Mouse (Mus musculus): Measurements from ENCODE around the gene Clcn2.
A peak's percentile ranks its signal among the peaks of the same experiment; 100 is the strongest.

The Clcn2 gene

GRCm38 (mm10) chr16:20721808-20722207 is 4.3 kb upstream of the Clcn2 start:
- no peak for DNase-seq

DNA sequence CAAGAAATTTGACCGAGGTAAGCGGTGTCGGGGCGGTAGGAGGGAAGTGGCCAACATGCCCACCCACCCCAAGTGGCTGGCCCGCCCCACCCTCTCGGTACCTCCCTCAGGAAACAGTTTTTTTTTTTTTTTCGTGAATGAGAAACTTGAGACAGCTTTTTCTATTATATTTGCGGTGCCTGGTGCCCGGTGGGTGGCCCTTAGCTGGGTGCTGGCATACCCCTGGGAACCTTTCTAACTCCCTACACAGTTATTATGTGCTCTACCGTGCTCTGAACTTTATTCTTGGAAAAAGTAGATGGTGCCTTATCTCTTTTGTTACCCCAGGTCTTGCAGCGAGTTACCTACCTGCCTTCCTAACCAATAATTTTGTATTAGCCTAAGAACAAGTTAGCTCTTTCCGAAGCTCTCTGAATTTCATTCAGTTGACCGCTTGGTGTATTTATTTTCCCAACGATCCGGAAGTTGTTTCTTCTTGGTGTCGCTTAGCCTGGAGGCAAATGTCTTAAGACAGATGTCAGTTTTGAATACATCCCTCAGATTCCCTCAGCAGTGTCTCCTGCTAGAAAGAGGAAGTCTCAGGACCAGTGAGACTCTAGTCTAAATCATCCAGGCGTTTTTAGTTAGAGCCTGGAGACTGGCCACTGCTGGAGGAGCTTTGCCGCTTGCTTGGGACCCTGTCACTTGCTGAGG is 578 bp upstream of the Clcn2 start:
- no peak for DNase-seq

DNA sequence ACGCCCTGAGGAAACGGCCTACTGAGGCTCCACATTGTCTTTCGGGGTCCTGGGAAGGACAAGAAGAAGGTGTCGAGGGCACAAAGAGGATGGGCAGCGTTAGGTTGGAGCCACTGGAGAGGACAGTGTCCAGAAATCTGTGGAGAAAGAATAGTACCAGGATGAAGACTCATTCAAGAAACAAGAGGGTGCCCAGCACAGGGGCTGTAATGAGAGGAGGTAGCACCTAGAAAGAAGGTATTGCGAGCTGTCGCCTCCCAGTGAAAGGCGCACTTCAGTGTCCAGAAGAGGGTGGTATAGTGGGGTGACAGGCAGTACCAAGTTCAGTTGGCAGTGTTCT is 735 bp downstream of the Clcn2 start:
- no peak for DNase-seq

DNA sequence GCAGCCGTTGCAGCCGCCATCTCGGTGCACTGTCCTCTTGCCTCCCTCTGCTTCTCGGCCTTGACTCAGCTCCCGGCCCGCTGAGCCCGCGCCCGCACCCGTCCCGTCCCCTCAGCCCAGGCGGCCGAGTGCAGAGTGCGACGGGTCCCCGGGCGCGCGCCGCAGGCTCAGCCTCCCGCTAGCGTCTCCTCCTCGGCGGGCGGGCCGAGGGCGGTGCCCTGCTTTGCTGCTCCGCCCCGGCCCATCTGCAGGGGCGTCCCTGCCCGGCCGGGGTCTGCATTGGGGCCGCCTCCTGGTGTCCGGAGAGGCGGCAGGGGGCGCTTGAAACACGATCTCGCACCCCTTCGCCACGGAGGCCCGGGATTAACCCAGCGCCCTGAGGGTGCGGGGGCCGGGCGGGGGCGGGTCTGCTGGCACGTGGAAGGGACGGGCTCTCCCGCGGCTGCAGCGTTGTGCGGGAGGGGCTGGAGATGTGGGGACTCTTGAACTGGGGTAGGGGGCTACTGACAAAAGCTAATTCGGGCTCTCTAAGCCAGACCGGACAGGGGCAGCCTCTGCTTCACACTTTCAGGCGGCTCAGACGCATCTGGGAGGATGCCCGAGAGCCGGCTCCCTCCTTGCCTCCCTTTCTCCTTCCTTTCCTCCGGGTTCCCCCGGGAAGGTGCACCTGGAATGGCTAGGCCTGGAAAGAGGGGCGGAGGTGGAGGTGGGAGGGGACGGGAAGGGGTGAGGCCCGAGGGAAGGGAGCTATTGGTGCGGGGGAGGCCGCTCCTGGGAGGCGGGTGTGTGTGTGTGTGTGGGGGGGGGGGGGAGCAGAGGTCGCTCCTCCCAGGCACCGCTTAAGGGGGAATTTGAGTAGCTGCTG is 1.3 kb downstream of the Clcn2 start:
- peak; percentile 91 for DNase-seq

DNA sequence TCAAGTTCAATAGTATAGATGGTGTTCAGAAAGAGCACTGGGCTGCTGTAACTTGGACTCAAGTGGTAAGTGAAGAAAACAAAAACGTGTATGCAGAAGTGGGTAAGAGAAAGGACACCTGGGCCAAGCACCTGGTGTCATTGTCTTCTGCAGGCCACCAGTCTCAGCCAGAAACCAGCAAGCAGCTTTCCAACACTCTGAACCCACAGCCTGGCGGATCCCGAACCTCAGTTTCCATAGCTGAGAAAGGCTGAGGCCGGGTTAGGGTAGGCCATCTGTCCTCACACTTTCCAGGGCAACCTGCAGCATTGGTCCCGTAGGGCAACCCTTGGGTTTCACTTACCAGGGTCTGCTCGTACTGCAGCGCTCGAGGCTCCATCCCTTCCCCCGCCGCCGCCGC is 2.0 kb downstream of the Clcn2 start:
- no peak for DNase-seq

GRCm38 (mm10) chr16:20715161-20715560 is 2.4 kb downstream of the Clcn2 start:
- no peak for DNase-seq

DNA sequence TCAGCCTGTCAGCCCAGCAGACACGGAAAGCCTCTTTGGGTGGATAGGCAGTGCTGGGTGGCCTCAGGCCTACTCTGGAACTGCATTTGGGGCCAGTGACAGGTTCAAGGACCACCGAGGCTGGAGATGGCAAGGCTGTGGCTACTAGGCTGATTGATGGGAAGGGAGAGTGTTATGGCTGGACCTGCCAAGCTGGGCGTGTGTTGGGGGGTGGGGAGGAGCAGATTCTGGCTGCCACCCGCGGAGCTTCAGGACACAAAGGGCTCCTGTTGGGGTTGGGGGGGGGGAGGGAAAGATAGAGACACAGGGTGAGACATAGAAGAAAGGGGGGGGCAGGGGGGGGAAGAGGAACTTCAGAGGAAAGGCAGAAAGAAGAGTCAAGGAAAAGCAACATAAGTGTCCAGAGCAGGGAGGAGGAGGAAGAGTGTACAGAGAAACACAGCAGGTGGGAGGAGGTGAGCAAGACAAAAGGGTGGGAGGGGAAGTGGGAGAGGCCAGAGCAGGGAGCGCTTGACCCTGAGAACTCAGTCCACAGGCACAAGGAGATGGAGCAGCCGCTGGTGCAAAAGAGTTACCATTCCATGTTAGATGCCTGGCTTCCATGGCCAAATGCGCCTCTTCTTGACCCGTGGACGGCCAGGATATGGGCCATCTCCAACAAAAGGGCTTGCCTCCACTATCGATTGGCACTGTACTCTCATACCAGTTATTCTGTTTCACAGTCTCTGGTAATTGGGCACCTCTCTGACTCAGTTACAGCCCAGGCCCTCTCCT is 3.1 kb downstream of the Clcn2 start:
- no peak for DNase-seq

DNA sequence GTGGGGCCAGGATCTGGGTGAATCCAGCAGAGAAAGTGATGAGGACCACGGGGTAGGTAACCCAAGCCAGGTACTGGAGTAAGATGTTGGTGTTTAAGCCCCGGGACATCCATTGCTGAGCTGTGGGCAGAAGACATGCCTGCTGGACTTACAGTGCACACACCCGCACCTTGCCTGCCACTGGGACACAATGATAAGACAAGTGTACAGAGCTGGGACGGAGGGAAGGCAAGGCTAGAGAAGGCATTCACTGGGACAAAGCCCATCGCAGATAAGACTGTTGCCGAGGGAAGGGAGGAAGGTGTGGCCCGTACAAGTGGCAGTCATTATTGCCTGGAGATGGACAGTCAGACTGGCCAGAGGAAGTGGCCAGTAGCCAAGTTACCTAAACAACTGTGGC is 4.7 kb downstream of the Clcn2 start:
- no peak for DNase-seq

GRCm38 (mm10) chr16:20712190-20712589 is 5.4 kb downstream of the Clcn2 start:
- DNase-seq = no peak

DNA sequence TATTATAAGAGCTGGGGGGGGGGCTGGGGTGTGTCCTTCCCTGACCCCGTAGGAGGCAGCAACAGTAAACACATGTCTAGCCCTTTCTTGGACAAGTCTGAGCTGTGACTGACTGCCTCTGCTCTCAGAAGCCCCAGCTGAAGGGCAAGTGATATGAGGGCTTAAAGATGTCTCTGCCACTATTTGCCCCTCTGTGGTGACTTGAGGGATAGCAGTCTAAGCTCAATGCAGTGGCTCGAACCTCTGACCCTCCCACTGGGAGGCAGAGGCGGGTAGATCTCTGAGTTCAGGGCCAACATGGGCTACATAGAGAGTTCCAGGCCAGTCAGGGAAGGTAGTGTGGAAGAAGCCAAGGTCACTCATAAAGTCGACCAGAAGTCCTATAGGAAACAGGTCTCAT is 6.7 kb downstream of the Clcn2 start:
- DNase-seq = no peak

DNA sequence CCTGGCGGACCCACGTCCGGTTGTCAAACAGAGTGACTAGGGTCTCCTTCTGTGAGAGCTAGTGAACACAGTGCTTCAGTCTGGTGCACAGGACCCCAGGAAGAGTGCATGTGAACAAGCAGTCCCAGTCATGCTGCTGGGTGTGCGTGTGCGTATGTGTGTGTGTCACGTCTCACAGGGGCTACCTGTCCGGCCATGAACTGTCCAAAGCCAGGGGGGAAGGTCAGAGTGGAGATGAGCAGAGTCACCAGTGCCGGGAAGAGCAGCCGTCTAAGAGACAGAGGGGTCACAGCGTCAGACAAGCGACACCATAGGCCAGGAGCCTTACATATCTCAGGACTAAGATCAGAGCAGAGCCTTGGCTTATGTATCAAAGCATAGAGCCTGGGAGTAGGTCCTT is 7.2 kb downstream of the Clcn2 start:
- no peak for DNase-seq

DNA sequence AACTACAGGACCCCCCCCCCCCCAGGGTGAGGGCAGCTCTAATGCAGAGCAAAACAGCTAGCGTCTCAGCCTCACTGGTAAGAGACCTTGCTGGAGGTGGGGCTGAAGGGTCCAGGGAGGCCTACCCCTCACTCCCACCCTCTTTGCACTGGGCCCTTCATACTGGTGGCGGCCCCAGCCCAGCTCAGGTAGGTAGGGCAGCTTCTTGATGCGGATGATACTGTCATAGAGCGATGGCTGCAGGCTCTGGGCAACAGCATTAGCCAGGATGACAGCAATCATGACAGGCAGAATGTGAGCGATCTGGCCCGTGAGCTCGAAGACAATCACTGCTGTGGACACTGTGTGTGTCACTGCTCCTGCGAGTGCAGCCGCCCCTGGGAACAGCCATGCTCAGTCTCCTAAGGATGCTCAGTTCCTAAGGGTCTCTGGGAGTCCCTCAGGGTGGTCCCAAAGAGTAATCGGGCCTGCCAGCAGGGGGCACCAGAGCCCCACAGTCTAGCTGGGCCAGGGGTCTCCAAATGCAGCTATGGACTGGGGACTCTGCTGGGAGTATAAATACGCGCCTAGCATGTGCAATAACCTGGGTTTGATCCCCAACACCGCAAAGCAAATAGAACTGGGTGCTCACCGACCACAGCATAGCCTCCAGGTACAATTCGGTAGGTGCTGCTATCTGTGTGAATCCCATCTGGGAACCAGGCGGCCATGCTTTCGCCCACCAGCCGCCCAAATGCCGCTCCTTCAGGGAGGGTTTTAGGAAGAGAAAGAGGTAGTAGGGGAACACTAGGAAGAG is 8.4 kb downstream of the Clcn2 start:
- peak; percentile 69 for DNase-seq

DNA sequence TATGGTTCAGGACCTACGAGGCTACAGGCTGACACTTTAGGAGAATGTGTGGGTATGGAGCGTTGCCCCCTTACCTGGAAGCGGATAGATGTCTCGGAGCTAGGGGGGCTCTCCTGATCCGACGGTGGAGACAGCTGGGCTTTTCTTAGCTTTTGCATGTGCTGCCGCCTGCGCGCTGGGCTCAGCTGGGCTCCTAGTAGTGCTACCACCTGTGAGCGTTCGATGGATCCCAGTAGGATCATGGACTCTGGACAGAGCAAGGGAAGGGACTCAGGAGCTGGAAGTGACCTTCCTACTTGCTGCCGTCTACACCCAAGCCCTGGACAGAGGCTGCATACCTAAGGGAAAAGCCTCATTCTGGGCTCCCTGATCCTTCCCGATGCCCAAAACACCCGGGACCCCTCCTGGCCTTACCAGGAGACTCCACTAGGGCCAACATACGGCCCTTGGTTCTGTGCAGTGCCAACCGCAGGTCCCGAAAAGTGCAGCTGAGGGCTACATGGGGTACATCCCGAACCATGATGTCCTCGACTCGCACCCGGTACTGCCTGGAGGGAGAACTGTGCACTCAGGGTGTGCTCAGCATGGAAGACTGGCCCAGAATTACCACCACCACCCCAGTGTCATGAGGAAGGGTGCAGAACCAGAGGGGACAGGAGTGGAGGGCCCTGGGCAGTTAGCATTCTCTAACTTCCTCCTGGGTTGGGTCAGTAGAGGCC is 9.2 kb downstream of the Clcn2 start:
- DNase-seq = no peak

- peak; percentile 73 for DNase-seq
Observed at GRCm38 (mm10) chr16:20706407-20707055, 11.0 kb downstream of the Clcn2 start.

DNA sequence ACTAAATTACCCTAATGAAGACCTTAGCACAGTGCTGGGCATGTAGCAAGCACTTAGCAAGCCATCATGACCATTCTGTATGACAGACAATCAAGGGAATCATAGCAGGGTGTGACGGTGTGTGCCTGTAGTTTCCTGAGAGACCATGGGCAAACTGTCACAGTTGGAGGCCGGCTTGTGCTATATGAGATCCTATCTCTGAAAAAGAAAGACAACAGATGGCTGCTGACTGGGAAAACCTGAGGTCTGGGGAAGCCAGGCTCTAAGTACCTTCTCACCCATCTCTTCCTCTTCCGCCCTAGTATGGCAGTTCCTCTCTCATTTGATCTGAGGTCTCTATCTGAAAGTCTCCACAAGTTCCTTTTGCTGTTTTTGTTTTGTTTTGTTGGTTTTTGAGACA is 11.8 kb downstream of the Clcn2 start:
- no peak for DNase-seq

DNA sequence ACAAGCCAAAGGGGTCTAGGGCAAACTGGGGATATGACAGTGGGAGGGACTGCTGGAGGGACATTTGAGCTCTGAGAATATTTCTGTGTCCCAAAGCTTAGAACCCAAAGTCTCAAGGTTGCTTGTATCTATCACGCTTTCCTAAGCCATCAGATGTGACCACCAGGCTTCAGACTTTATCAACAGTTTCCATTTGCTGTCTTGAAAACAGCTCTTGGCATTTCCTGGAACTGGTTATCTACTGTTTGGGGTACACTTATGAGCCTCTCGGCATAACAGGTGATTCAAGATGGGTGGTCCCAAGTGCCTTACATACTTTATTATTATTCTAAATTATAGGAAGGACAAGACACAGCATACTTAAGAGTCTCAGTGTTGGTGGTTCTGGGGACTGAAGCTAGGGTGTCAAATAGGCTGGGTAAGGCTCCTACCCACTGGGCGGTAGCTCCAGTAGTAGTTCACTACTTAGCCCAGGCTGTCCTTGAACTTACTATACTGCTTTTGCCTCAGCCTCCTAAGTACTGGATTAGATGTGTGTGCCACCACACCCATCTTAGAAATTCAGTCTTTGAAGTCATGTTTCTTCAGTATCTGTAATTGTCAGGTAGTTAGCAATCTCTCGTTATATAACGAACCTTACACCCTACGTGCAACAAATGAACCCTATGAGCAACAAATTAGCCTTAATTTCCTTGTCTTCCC is 13.7 kb downstream of the Clcn2 start:
- no peak for DNase-seq

DNA sequence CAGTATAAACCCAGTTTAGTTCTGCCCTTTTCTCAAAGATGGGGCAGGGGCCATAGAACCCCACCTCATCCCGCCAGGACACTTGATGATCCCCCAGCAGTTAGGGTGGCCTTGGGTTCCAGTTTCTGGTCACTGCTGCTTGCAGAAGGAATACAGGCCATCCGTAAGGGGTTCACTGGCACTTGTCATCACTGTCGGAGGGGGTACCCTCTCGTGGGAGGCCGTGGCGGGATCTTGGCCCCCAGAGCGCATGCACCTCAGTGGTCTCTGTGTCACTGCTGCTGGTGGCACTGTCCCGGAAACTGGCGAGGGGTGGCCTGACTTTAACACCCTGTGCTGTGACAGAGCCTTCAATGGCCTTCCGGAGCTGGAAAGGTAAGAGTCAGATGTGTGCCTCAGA is 14.5 kb downstream of the Clcn2 start:
- no peak for DNase-seq

DNA sequence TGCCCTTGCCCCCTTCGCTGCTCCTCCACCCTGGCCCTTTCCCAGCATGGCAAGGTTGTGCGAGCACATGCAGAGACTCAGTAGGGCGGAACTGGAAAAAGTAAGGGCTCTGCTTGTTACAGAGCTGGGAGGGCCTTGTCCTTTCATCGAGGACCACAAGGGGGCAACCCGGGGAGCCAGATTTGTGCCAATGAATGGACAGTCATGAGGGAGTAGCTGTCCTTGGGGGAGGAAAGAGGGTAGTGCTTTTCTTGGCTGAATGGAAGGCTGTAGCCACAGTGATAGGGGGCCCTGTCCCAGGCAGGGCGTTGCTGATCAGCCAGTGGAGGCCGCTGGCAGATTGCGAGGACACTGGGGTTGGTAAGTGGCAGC is 15.0 kb downstream of the Clcn2 start:
- DNase-seq = peak; percentile 86

- DNase-seq = no peak
Observed at GRCm38 (mm10) chr16:20701729-20702521, 15.6 kb downstream of the Clcn2 start.

- DNase-seq = no peak
Observed at GRCm38 (mm10) chr16:20701316-20701715, 16.2 kb downstream of the Clcn2 start.

Measured in kidney, postnatal 10 days (tissue).